Mouse (Mus musculus) kidney, postnatal 0 days (tissue): ENCODE data around the gene Mtch1. TPM values are rescaled to one million over a fixed set of nuclear protein-coding genes. Genes with fewer than 3 reads are reported as not detected.
A peak's percentile ranks its signal among the peaks of the same experiment; 100 is the strongest.

Experiments
- ATAC-seq: fragments of 200-750 bp; cut with Nextera tagmentation; replicated peaks from 2 replicates; pipeline ENCODE4 v1.8.0; 2017; ENCODE audit warnings: low read depth, moderate number of reproducible peaks, moderate TSS enrichment, moderate library complexity; ENCODE audit not compliant: low FRiP score
- DNase-seq: peaks from one replicate; pipeline ENCODE4 v3.0.0-alpha.2; 2016; ENCODE audit warnings: low spot score
- H3K27ac ChIP-seq: fragments of 300-500 bp; sonication (generic); 2 replicates; pipeline ENCODE4 v1.5.1; 2014; ENCODE audit warnings: mild to moderate bottlenecking
- H3K27me3 ChIP-seq: fragments of 300-500 bp; sonication (generic); 2 replicates; pipeline ENCODE4 v1.6.1; 2014; ENCODE audit warnings: low read length, mixed read lengths; ENCODE audit not compliant: insufficient read depth
- H3K36me3 ChIP-seq: fragments of 300-500 bp; sonication (generic); 2 replicates; pipeline ENCODE4 v1.6.1; 2014; ENCODE audit warnings: low read length, mixed read lengths; ENCODE audit not compliant: insufficient read depth
- H3K4me1 ChIP-seq: fragments of 300-500 bp; sonication (generic); replicated peaks from 2 replicates; pipeline ENCODE4 v1.6.1; 2014; ENCODE audit warnings: antibody characterized with exemption, low read length, mixed read lengths; ENCODE audit not compliant: insufficient read depth
- H3K4me2 ChIP-seq: fragments of 300-500 bp; sonication (generic); 2 replicates; pipeline ENCODE4 v1.6.1; 2014; ENCODE audit warnings: mild to moderate bottlenecking, low read length, moderate library complexity, mixed read lengths
- H3K4me3 ChIP-seq: fragments of 300-500 bp; sonication (generic); replicated peaks from 2 replicates; pipeline ENCODE4 v1.5.1; 2014; ENCODE audit warnings: low read depth, low read length
- H3K9ac ChIP-seq: fragments of 300-500 bp; sonication (generic); 2 replicates; pipeline ENCODE4 v1.6.1; 2014; ENCODE audit warnings: low read depth, low read length
- H3K9me3 ChIP-seq: fragments of 300-500 bp; sonication (generic); replicated peaks from 2 replicates; pipeline ENCODE4 v1.6.1; 2016; ENCODE audit warnings: low read length, inconsistent platforms, mixed read lengths
- CTCF ChIP-seq: IDR thresholded peaks from 2 replicates; pipeline ENCODE4 v1.5.1; 2016; ENCODE audit warnings: antibody characterized with exemption, low read depth, mild to moderate bottlenecking, moderate library complexity
- WGBS: fragments of 180-500 bp; shearing (Covaris S2); extraction: QIAGEN DNeasy Blood & Tissue Kit; methylation state at CpG from one replicate; pipeline ENCODE4 v1.1.7; 2014; 5-methylcytosine and 5-hydroxymethylcytosine counted together
- polyA plus RNA-seq: library from polyadenylated mRNA; unstranded; fragments of >200 nt; fragmentation: Nextera tagmentation; extraction: Ambion mirVana; gene quantifications from 2 replicates; pipeline ENCODE4 v1.2.1, GENCODE M21; 2015

Mtch1 gene
- polyA plus RNA-seq, 1 experiment from 2014 or later, result 307 TPM

DNA sequence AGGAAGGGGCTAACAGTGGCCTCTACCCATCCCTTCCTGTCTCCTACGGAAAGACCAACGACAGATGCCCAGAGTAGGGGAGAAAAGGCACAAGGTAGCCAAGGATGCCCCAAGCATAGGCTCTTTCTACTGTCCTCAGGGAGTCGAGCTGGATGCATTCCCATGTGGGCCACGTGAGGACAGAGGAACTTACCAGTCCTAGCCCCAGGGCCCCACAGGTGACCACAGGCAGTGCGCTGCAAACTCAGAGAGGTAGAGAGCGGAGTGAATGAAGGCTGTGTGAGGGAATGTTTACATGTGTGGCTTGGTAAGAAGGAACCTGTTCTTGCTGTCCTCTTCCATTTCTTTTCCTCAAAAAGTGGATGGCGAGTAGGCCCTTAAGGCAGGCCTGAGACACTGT lies 41.9 kb downstream of the Mtch1 start:
- no peak overlapping the region for H3K4me2 ChIP-seq
- H3K4me1 ChIP-seq, result peaks cover 25% of the 10 kb centered on the region
- TF ChIP-seq CTCF, result no peak
- no peak overlapping the region for H3K9ac ChIP-seq
- no peak for DNase-seq
- ATAC-seq, result no peak
- H3K27me3 ChIP-seq, result no peaks in the 10 kb centered on the region
- WGBS, result 64% methylated on average over 7 of the region's 7 CpGs
- H3K9me3 ChIP-seq, result no peaks in the 10 kb centered on the region
- no peak overlapping the region for H3K27ac ChIP-seq
- H3K36me3 ChIP-seq, result peaks cover 7% of the 10 kb centered on the region; the same call in 1 of the 2 replicates
- H3K4me3 ChIP-seq, result no peak overlapping the region

- H3K9me3 ChIP-seq, result no peaks in the 10 kb centered on the region
- H3K27me3 ChIP-seq, result no peaks in the 10 kb centered on the region
- DNase-seq, result peak; percentile 62
- no peak overlapping the region for H3K9ac ChIP-seq
- H3K4me2 ChIP-seq, result no peak overlapping the region
- H3K27ac ChIP-seq, result no peak overlapping the region
- peaks cover 25% of the 10 kb centered on the region for H3K4me1 ChIP-seq
- no peak for ATAC-seq
- TF ChIP-seq CTCF, result no peak
- H3K36me3 ChIP-seq, result peaks cover 7% of the 10 kb centered on the region; the same call in 1 of the 2 replicates
- H3K4me3 ChIP-seq, result no peak overlapping the region
- 17% methylated on average over 15 of the region's 15 CpGs for WGBS
Measured at GRCm38 (mm10) chr17:29305058-29305806, 42.5 kb downstream of the Mtch1 start.

- Histone ChIP-seq H3K4me1 (peaks cover 30% of the 10 kb centered on the region), H3K4me3 (no peak overlapping the region), H3K4me2 (no peak overlapping the region), H3K9ac (no peak overlapping the region), H3K27ac (no peak overlapping the region), H3K36me3 (peaks cover 7% of the 10 kb centered on the region; the same call in 1 of the 2 replicates), H3K9me3 (no peaks in the 10 kb centered on the region), H3K27me3 (no peaks in the 10 kb centered on the region)
- no peak for TF ChIP-seq CTCF
- DNase-seq, result no peak
- no peak for ATAC-seq
- 45% methylated on average over 13 of the region's 13 CpGs for WGBS
Measured at GRCm38 (mm10) chr17:29304376-29305057, 43.2 kb downstream of the Mtch1 start.

DNA sequence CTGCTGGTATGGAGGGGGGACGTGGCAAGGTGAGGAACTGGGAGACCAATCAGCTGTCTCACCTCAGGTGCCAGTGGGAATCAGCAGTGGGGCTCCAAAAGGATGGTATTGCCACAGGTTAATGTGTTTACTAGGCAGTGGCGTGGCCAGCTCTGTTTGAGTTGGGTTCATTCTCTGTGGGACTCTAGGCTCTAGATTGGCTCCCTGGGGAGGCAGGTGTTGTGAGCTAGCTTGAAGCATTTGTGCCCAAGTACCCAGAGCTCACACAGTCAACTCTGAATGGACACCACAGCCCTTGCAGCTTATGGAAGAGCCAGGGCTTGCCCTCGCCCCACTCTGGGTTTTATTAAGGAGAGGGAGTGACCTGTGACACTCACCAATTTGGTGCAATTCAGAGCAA lies 43.9 kb downstream of the Mtch1 start:
- Histone ChIP-seq H3K36me3 (peaks cover 7% of the 10 kb centered on the region; the same call in 1 of the 2 replicates), H3K9me3 (no peaks in the 10 kb centered on the region), H3K4me1 (peaks cover 31% of the 10 kb centered on the region), H3K9ac (no peak overlapping the region), H3K4me3 (no peak overlapping the region), H3K27me3 (no peaks in the 10 kb centered on the region), H3K4me2 (no peak overlapping the region), H3K27ac (peak overlapping the region; percentile 60; the same call in 1 of the 2 replicates)
- DNase-seq (no peak), ATAC-seq (no peak)
- TF ChIP-seq CTCF, result no peak
- WGBS, result 74% methylated on average over 3 of the region's 3 CpGs

- peak; percentile 55 for TF ChIP-seq CTCF
- 30% methylated on average over 3 of the region's 3 CpGs for WGBS
- Histone ChIP-seq H3K27me3 (no peaks in the 10 kb centered on the region), H3K36me3 (peaks cover 7% of the 10 kb centered on the region; the same call in 1 of the 2 replicates), H3K4me1 (peaks cover 31% of the 10 kb centered on the region), H3K27ac (peak overlapping the region; percentile 60), H3K9me3 (no peaks in the 10 kb centered on the region), H3K4me3 (no peak overlapping the region), H3K4me2 (no peak overlapping the region), H3K9ac (no peak overlapping the region)
- DNase-seq (peak; percentile 77), ATAC-seq (0 out of 2 replicates have a peak, but pooled peaks have one; percentile 46)
Measured at GRCm38 (mm10) chr17:29303087-29303486, 44.6 kb downstream of the Mtch1 start.

DNA sequence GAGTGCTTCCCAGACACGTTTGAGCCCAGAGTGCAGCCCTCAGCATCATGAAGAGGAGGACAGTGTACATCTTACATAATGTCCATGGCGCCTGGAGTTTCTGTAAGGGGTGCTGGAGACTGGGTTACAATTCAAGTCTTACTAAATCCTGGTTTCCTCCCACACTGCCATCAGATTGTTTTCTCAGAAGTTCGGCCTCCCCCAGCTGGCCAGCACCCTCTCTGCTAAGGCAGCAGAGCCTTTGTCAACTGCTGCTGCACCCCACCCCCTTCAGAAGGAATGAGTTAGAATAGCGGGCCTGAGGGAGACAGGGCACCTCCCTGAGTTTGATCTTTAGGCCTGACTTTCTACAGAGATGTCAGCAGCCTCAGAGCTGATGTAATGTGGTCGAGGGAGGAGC lies 45.6 kb downstream of the Mtch1 start:
- Histone ChIP-seq H3K9me3 (no peaks in the 10 kb centered on the region), H3K4me2 (no peak overlapping the region), H3K9ac (no peak overlapping the region), H3K27ac (peak overlapping the region; percentile 19; the same call in 1 of the 2 replicates), H3K27me3 (no peaks in the 10 kb centered on the region), H3K4me1 (peaks cover 35% of the 10 kb centered on the region), H3K36me3 (peaks cover 7% of the 10 kb centered on the region; the same call in 1 of the 2 replicates), H3K4me3 (no peak overlapping the region)
- 0 out of 2 replicates have a peak, but pooled peaks have one; percentile 5 for TF ChIP-seq CTCF
- no peak for ATAC-seq
- WGBS, result 32% methylated on average over 5 of the region's 5 CpGs
- DNase-seq, result peak; percentile 79
